Mouse (Mus musculus) lung, postnatal 25 days (tissue): ENCODE results near the gene Dnm2.

Experiments
- DNase-seq: peaks from one replicate; pipeline ENCODE4 v3.0.0; 2022; ENCODE audit warnings: low spot score

Dnm2 gene

GRCm38 (mm10) chr9:21430724-21431123, 6.0 kb downstream of the Dnm2 start:
- DNase-seq: no peak

DNA sequence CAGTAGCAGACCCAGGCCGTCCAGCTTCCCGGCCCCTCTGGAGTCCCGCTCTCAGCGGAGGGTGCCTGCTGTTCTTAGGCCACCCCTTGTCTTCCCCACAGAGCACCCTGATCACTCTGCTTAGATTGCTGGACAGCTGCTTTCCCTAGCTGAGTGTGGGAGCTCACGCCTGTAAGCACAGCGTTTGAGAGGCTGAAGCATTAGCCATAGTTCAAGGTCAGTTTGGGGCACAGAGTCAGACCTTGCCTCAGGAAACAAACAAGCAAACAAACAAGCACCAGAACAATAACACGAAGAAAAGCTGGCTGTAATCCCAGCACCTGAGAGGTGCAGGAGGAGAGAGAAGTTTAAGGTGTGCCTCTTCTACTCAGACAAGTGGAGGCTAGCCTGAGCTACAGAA, 7.4 kb downstream of the Dnm2 start:
- no peak for DNase-seq

DNA sequence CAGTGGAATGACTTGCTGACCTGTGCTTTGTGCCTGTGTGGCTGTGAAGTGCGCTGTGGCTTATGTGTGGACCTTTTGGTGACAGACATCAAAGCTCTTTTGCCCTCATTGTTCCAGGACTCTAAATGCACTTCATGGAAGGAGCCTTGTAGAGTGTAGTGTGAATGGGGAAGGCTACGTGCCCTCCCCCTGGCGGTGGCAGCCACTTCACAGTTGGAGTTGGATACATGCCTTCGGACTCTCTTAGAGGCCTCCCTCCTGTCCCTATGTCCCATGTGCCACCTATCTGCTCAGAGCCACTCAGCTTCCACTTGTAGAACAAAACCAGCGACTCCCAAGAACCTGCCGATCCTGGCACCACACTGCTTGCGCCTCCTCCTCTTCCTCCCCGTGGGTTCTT, 9.1 kb downstream of the Dnm2 start:
- DNase-seq: peak; percentile 68

DNA sequence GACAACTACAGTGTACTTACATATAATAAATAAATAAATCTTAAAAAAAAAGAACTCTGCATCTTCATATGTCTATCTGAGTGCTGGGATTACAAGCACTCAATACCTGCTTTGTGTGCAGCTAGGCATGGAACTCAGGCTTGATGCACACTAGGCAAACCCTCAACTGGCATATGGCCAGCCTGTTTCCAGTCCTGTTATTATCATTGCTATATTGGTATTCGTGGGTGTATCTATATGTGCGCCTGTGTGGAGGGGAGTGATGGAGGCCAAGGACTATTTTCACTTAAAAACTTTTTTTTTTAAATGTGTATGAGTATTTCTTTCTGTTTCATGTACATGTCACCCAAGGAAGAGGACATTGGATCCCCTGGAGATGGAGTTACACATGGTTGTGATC, 9.7 kb downstream of the Dnm2 start:
- no peak for DNase-seq

DNA sequence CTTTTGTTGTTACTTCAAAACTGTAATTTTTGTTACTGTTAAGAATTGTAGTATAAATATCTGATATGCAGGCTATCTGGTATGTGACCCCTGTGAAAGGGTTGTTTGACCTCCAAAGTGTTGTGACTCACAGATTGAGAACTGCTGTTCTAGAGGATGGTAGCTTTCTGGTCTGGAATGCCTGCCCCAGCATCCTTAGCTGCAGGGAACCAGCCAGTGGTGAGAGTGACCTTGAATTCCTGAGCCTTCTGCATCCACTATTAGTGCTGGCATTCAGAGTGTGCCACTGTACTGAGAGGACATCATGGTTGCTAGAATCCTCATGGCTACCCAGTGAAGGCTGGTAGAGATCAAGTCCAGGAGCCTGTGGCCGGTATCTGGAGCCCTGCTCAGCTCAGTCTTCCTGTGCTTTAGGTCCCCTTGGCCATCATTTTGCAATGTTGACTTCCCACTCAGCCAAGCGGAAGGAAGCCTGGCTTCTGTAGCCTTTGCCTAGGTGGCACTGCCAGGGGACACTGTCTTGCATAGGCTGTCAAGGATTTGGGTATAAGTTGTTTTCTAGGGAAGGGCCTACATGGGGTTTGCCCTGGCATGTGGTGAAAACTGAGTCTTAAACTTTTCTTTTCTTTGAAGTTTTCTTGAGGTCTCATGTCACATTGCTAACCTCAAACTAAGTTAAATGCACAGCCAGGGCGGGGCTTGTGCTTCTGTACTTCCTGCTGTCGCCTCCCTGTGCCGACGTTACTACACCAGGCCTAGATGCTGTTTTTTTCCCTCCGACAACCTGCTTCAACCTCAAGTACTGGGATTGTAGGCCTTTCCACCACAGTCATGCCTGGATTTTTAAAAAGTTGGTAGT, 11.3 kb downstream of the Dnm2 start:
- DNase-seq: peak; percentile 66

- DNase-seq: no peak
Measured at GRCm38 (mm10) chr9:21437577-21437976, 12.9 kb downstream of the Dnm2 start.

DNA sequence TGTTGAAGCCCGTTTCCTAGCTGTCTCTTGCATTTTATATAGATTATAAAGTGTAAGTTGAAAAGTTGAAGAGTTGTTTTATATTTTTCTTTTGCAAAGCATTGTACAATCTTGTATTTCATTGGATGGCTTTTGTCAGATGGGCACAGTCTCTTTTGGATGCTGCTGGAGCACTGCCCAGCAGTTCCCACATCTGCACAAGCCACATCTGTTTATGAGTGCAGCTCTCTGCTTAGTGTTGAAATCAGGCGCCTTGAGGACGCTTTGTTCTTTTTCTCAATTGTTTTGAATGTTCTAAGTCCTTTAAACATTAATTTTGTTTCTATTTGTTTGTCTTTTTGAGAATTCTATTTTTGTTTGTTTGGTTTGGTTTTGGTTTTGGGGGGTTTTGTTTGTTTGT, 13.5 kb downstream of the Dnm2 start:
- peak; percentile 49 for DNase-seq

DNA sequence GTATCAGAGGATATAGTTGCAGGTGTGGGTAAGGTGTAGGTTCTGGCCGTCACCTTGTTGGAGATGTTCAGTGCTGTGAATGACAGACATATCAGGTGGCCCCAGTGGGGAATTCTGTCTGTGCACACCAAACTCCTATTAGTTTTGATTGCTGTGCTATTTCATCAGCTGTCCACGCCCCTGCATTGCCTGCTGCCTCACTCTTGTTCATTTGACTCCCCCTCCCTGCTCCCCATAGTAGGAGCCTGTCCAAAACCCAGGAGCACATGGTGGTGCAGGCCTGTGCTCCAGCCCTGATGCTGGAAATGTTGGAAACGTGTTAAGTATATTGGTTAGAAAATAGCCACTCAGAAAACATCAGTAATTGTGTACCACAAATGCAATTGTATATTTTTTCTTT, 14.7 kb downstream of the Dnm2 start:
- no peak for DNase-seq

DNA sequence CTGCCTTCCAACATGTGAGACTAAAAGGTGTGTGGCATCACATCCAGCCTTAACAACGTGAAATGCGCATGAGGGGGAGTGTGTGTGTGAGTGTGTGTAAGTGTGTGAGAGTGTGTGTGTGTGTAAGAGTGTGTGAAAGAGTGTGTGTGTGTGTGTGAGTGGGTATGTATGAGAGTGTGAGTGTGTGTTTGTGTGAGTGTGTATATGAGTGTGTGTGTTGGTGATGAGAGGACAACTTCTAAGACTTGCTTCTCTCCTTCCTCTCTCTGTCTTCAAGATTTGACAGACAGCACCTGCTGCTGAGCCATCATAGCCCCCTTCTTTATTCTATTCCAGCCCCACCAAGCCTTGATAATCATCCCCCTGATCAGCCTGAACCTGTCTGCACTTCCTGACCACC, 15.2 kb downstream of the Dnm2 start:
- DNase-seq: no peak

- DNase-seq: no peak
Measured at GRCm38 (mm10) chr9:21440387-21440786, 15.7 kb downstream of the Dnm2 start.

DNA sequence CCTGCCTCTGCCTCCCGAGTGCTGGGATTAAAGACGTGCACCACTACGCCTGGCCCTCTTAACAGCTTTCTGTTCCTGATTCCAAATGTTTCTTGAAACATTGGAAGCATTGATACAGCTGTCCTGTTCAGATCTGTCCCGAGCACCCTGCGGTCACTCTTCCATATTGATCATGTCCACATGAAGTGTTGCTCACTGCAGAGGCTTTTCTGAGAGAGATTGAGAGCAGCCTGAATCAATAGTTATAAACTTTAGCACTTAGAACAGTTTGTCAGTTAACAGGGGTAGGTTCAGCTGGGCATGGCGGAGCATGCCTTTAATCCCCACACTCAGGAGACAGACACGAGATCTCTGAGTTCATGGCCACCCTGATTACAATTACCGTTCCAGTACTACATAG, 19.1 kb downstream of the Dnm2 start:
- no peak for DNase-seq

GRCm38 (mm10) chr9:21444574-21444973, 19.9 kb downstream of the Dnm2 start:
- DNase-seq: no peak

DNA sequence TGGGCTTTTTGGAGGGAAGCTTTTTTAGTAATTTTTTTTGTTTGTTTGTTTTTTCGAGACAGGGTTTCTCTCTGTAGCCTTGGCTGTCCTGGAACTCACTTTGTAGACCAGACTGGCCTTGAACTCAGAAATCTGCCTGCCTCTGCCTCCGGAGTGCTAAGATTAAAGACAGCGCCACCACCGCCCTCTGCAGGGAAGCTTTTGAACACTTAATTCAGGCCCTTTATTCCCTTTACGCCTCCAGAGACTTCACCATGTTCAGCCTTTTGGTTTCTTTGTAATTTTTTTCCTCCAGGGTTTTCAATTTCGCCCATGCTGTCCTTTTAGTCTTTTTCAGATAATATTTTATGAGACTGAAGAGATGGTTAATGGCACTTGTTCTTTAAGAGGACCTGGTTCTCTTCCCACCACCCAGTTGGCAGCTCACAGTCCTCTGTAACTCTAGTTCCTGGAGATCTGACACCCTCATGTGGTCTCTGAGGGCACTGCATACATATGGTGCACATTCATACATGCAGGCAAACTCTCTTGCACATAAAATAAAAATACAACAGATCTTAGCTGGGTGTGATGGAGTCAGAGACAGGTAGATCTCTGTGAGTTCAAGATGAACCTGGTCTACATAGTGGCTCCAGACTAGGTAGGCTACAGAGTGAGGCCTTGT, 20.5 kb downstream of the Dnm2 start:
- DNase-seq: no peak

GRCm38 (mm10) chr9:21447778-21448177, 23.1 kb downstream of the Dnm2 start:
- DNase-seq: no peak

DNA sequence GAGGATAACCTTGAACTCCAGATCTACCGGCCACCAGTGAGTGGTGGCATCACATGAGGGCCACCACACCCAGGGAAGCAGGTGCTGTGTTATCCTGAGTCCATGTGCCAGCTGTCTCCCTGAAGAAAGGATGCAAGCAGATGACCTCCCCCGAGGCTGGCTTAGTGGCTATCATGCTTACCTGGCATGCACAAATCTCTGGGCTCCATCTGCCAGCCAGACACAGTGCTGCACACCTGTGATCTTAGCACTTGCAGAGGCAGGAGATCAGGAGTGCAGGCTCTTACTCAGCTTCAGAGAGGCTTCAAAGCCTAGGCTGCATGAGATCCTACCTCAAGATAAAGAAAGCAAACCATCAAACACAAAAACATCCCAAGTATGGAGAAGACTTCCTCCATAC, 25.0 kb downstream of the Dnm2 start:
- no peak for DNase-seq

GRCm38 (mm10) chr9:21450270-21450669, 25.6 kb downstream of the Dnm2 start:
- DNase-seq: peak; percentile 64

DNA sequence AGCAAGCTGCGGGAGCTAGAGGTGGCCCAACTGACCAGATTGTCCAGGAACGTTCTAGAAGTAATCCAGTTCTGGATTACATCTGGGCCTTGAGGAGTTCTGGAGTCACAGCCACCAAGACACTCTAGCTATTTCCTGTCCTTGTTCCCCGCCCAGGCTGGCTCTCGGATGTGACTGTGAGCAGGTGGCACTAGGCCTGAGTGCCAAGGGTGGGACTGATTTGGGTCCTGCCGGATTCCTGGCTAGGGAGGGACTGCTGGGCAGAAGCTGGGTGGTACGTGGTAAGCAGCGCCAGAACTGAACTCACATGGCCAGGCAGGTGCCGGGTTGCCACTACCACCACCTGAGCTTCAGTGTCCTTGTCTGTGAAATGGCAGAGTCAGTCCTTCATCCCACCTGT, 26.7 kb downstream of the Dnm2 start:
- DNase-seq: peak; percentile 77

GRCm38 (mm10) chr9:21451870-21452269, 27.2 kb downstream of the Dnm2 start:
- no peak for DNase-seq

- DNase-seq: no peak
Measured at GRCm38 (mm10) chr9:21453003-21453402, 28.3 kb downstream of the Dnm2 start.

DNA sequence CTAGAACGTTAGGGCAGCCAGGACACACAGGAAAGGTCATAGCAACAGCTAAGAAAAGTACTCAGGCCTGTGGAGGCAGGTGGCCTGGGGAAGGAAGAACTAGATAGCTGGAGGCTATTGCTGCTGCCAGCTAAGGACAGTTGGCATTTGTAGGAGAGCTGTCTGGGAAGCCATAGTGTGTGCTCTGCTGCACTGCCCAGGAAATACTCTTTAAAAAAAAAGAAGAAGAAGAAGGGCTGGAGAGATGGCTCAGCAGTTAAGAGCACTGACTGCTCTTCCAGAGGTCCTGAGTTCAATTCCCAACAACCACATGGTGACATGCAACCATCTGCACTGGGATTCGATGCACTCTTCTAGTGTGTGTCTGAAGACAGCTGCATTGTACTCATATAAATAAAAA, 28.8 kb downstream of the Dnm2 start:
- no peak for DNase-seq

- DNase-seq: no peak
Measured at GRCm38 (mm10) chr9:21454556-21454955, 29.8 kb downstream of the Dnm2 start.

- no peak for DNase-seq
Measured at GRCm38 (mm10) chr9:21455103-21455770, 30.5 kb downstream of the Dnm2 start.
